Mouse (Mus musculus): ENCODE results near the gene Gclc. TPM values are rescaled to one million over a fixed set of nuclear protein-coding genes. Genes with fewer than 3 reads are reported as not detected.
A peak's percentile ranks its signal among the peaks of the same experiment; 100 is the strongest.
"Not testable (repeated sequence)": the region's sequence is repeated elsewhere in the genome, so short reads cannot be mapped to it uniquely, and the experiment has no call there.

Gclc gene
- polyA plus RNA-seq, 1 experiment from 2014 or later, result 19.6 TPM

DNA sequence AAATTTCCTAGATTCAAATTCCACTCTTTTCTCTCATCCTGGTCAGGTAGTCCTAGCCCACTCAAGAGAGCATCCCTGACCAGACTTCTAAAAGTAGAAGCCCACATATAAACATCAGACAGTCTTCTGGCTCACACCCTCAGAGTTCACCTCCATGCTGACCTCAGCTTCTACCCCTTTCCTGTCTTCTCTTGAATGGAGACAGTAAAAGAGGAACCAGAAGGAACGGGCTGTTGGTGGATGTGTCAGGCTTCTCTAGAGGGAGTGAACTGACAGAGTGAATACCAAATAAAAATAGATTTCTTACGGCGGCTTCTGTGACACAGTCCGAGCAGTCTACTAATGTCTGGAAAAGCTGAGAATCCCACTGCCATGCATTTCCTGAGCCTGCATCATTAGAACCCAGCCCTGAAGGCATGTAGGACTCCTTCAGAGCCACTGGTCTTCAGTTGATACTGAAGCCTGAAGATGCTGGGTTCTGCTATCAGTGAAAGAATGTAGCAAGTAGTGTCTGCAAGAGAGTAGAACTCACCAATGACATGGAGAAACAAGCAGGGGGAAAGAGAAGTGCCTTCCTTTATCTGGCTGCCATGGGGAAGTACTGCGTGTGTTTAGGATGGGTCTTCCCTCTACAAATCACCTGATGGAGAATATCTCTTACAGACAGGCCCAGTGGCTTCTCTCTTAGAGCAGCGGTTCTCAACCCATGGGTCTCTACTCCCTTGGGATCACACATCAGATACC, 16.9 kb upstream of the Gclc start:
- Histone ChIP-seq H3K9me3 (ENCODE audit: control insufficient read depth) (no peaks in the 10 kb centered on the region), H3K27ac (ENCODE audit: low read depth, low read length) (no peak overlapping the region), H3K4me3 (ENCODE audit: low read depth, low read length) (no peak overlapping the region), H3K4me1 (replicated peaks; ENCODE audit: control insufficient read depth, insufficient read depth, low read length) (no peaks in the 10 kb centered on the region), H3K9ac (ENCODE audit: low read depth, low read length) (no peak overlapping the region), H3K36me3 (ENCODE audit: control insufficient read depth, insufficient read depth) (no peaks in the 10 kb centered on the region), H3K27me3 (replicated peaks; ENCODE audit: control insufficient read depth, insufficient read depth, low read length) (no peaks in the 10 kb centered on the region), H3K4me2 (replicated peaks; ENCODE audit: low read depth) (no peak overlapping the region)
- WGBS, result 87% methylated on average over 6 of the region's 6 CpGs
- no peak for ATAC-seq
- TF ChIP-seq CTCF (IDR thresholded peaks at IDR 0.05; ENCODE audit: low read depth), result no peak

DNA sequence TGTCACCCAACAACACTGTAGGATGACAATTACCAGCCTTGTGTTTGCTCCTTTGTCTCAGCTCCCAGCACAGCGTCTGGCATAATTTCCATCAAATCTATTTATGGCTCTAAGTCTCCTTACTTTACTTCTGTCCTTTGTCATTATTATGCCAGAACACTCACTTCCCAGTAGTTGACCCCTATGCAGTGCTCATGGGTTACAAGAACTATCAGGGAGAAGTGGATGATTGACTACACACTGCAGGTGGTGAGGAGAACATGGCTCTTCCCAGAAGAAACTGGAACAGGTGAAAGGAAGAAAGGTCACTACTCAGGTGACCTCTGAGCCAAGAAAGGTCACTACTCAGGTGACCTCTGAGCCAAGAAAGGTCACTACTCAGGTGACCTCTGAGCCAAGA, 12.9 kb upstream of the Gclc start:
- WGBS, result 51% methylated on average over 1 of the region's 1 CpGs
- no peak for ATAC-seq

DNA sequence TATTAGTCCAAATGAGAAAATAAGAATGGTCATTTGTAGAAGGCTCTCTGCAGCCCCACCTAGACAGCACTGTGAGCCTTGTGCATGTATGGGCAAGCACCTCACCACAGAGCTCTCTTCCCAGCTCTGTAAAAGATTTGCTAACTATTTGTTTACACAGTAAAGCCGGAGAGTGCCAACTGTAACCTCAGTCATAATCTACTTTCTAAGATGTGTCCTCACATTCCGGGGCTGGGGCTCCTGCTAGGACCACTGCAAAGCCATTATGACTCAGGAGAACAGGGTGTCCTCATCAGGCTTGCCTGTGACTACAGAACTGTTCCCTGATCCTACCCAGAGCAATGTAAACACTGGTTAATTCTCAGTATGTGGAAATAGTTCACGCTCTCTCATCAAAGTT, 9.5 kb upstream of the Gclc start:
- H3K4me3 ChIP-seq (ENCODE audit: low read depth, low read length), result no peak overlapping the region
- ATAC-seq, result peak; percentile 60
- no peak for TF ChIP-seq CTCF (IDR thresholded peaks at IDR 0.05; ENCODE audit: low read depth)
- H3K9me3 ChIP-seq (ENCODE audit: control insufficient read depth), result no peaks in the 10 kb centered on the region
- H3K4me2 ChIP-seq (replicated peaks; ENCODE audit: low read depth), result no peak overlapping the region
- H3K9ac ChIP-seq (ENCODE audit: low read depth, low read length), result no peak overlapping the region
- no peaks in the 10 kb centered on the region for H3K36me3 ChIP-seq (ENCODE audit: control insufficient read depth, insufficient read depth)
- no peak overlapping the region for H3K27ac ChIP-seq (ENCODE audit: low read depth, low read length)
- 24% methylated on average over 3 of the region's 3 CpGs for WGBS
- H3K27me3 ChIP-seq (replicated peaks; ENCODE audit: control insufficient read depth, insufficient read depth, low read length), result no peaks in the 10 kb centered on the region
- no peaks in the 10 kb centered on the region for H3K4me1 ChIP-seq (replicated peaks; ENCODE audit: control insufficient read depth, insufficient read depth, low read length)

More for the DNA sequence above, 12.9 kb upstream of the Gclc start:
- Histone ChIP-seq H3K9ac (ENCODE audit: low read depth, low read length) (no peak overlapping the region), H3K4me3 (ENCODE audit: low read depth, low read length) (no peak overlapping the region), H3K9me3 (ENCODE audit: control insufficient read depth) (no peaks in the 10 kb centered on the region), H3K27ac (ENCODE audit: low read depth, low read length) (no peak overlapping the region), H3K36me3 (ENCODE audit: control insufficient read depth, insufficient read depth) (no peaks in the 10 kb centered on the region), H3K27me3 (replicated peaks; ENCODE audit: control insufficient read depth, insufficient read depth, low read length) (no peaks in the 10 kb centered on the region), H3K4me2 (replicated peaks; ENCODE audit: low read depth) (no peak overlapping the region), H3K4me1 (replicated peaks; ENCODE audit: control insufficient read depth, insufficient read depth, low read length) (no peaks in the 10 kb centered on the region)
- no peak for TF ChIP-seq CTCF (IDR thresholded peaks at IDR 0.05; ENCODE audit: low read depth)

- Histone ChIP-seq H3K9me3 (ENCODE audit: control insufficient read depth) (no peaks in the 10 kb centered on the region), H3K4me3 (ENCODE audit: low read depth, low read length) (no peak overlapping the region), H3K27ac (ENCODE audit: low read depth, low read length) (no peak overlapping the region), H3K9ac (ENCODE audit: low read depth, low read length) (no peak overlapping the region), H3K4me2 (replicated peaks; ENCODE audit: low read depth) (no peak overlapping the region), H3K4me1 (replicated peaks; ENCODE audit: control insufficient read depth, insufficient read depth, low read length) (no peaks in the 10 kb centered on the region), H3K27me3 (replicated peaks; ENCODE audit: control insufficient read depth, insufficient read depth, low read length) (no peaks in the 10 kb centered on the region), H3K36me3 (ENCODE audit: control insufficient read depth, insufficient read depth) (no peaks in the 10 kb centered on the region)
- 33% methylated on average over 2 of the region's 2 CpGs for WGBS
- ATAC-seq, result no peak
- TF ChIP-seq CTCF (IDR thresholded peaks at IDR 0.05; ENCODE audit: low read depth), result no peak
These were observed 8.0 kb upstream of the Gclc start for GRCm38 (mm10) chr9:77746315-77746714.

- ATAC-seq; H3K4me2 ChIP-seq (replicated peaks; ENCODE audit: low read depth); H3K36me3 ChIP-seq (ENCODE audit: control insufficient read depth, insufficient read depth); H3K4me1 ChIP-seq (replicated peaks; ENCODE audit: control insufficient read depth, insufficient read depth, low read length); H3K27me3 ChIP-seq (replicated peaks; ENCODE audit: control insufficient read depth, insufficient read depth, low read length); H3K9ac ChIP-seq (ENCODE audit: low read depth, low read length); H3K4me3 ChIP-seq (ENCODE audit: low read depth, low read length); H3K27ac ChIP-seq (ENCODE audit: low read depth, low read length); H3K9me3 ChIP-seq (ENCODE audit: control insufficient read depth): not testable (repeated sequence)
- WGBS, result 92% methylated on average over 1 of the region's 1 CpGs
These were observed 6.0 kb upstream of the Gclc start for GRCm38 (mm10) chr9:77748292-77748691.

GRCm38 (mm10) chr9:77750133-77751060, 3.9 kb upstream of the Gclc start:
- no peaks in the 10 kb centered on the region for H3K36me3 ChIP-seq (ENCODE audit: control insufficient read depth, insufficient read depth)
- H3K9me3 ChIP-seq (ENCODE audit: control insufficient read depth), result no peaks in the 10 kb centered on the region
- peak overlapping the region; percentile 74 for H3K27ac ChIP-seq (ENCODE audit: low read depth, low read length)
- TF ChIP-seq CTCF (IDR thresholded peaks at IDR 0.05; ENCODE audit: low read depth), result 0 out of 2 replicates have a peak, but pooled peaks have one; percentile 8
- ATAC-seq, result peak; percentile 83
- peak overlapping the region; percentile 66 for H3K4me3 ChIP-seq (ENCODE audit: low read depth, low read length)
- peak overlapping the region; percentile 78 for H3K4me2 ChIP-seq (replicated peaks; ENCODE audit: low read depth)
- H3K4me1 ChIP-seq (replicated peaks; ENCODE audit: control insufficient read depth, insufficient read depth, low read length), result no peaks in the 10 kb centered on the region
- WGBS, result under 1% methylated on average over 74 of the region's 79 CpGs
- peak overlapping the region; percentile 67 for H3K9ac ChIP-seq (ENCODE audit: low read depth, low read length)
- H3K27me3 ChIP-seq (replicated peaks; ENCODE audit: control insufficient read depth, insufficient read depth, low read length), result no peaks in the 10 kb centered on the region
